Mouse (Mus musculus) myocyte (in vitro differentiated cells): ENCODE data around the gene Dnajc16.

Experiments
- MAX ChIP-seq: IDR thresholded peaks from one replicate; pipeline ENCODE4 v1.6.1; 2011; ENCODE audit warnings: low read depth, mild to moderate bottlenecking, control low read depth
- POLR2A ChIP-seq: IDR thresholded peaks from one replicate; pipeline ENCODE4 v1.6.1; 2011; ENCODE audit warnings: low read depth, mild to moderate bottlenecking, control low read depth, moderate library complexity; ENCODE audit not compliant: insufficient read length
- POLR2AphosphoS2 ChIP-seq: IDR thresholded peaks from one replicate; pipeline ENCODE4 v1.6.1; 2011; ENCODE audit warnings: low read depth, control low read depth; ENCODE audit not compliant: insufficient read length
- REST ChIP-seq: IDR thresholded peaks from one replicate; pipeline ENCODE4 v1.6.1; 2011; ENCODE audit warnings: mild to moderate bottlenecking, control low read depth, moderate library complexity; ENCODE audit not compliant: insufficient read depth, insufficient read length
- TCF12 ChIP-seq: IDR thresholded peaks from one replicate; pipeline ENCODE4 v1.6.1; 2011; ENCODE audit warnings: mild to moderate bottlenecking, control low read depth; ENCODE audit not compliant: poor library complexity, insufficient read depth, severe bottlenecking

GRCm38 (mm10) chr4:141731766-141732165 lies 59.0 kb downstream of the Dnajc16 start:
- TF ChIP-seq TCF12, result no peak
- no peak for TF ChIP-seq MAX
- no peak for TF ChIP-seq REST
- no peak for TF ChIP-seq POLR2A
- no peak for TF ChIP-seq POLR2AphosphoS2
